Mouse (Mus musculus) stomach, postnatal 0 days (tissue): ENCODE data around the gene Adam22. TPM values are rescaled to one million over a fixed set of nuclear protein-coding genes. Genes with fewer than 3 reads are reported as not detected.

Experiments
- ATAC-seq: fragments of 200-750 bp; cut with Nextera tagmentation; 2 replicates; pipeline ENCODE4 v1.8.0; 2017; ENCODE audit not compliant: low FRiP score, low TSS enrichment
- DNase-seq: peaks from one replicate; pipeline ENCODE4 v3.0.0-alpha.2; 2016; ENCODE audit warnings: low spot score
- H3K27ac ChIP-seq: fragments of 300-500 bp; sonication (generic); replicated peaks from 2 replicates; pipeline ENCODE4 v1.5.1; 2014; ENCODE audit warnings: mild to moderate bottlenecking, control low read depth
- H3K27me3 ChIP-seq: fragments of 300-500 bp; sonication (generic); 2 replicates; pipeline ENCODE4 v1.6.1; 2014; ENCODE audit warnings: low read length; ENCODE audit not compliant: control insufficient read depth, insufficient read depth
- H3K36me3 ChIP-seq: fragments of 300-500 bp; sonication (generic); 2 replicates; pipeline ENCODE4 v1.6.1; 2014; ENCODE audit warnings: low read length, mixed read lengths; ENCODE audit not compliant: control insufficient read depth, insufficient read depth
- H3K4me1 ChIP-seq: fragments of 300-500 bp; sonication (generic); replicated peaks from 2 replicates; pipeline ENCODE4 v1.6.1; 2014; ENCODE audit warnings: antibody characterized with exemption; ENCODE audit not compliant: control insufficient read depth, insufficient read depth
- H3K4me2 ChIP-seq: fragments of 300-500 bp; sonication (generic); replicated peaks from 2 replicates; pipeline ENCODE4 v1.6.1; 2014; ENCODE audit warnings: low read depth, mild to moderate bottlenecking, control low read depth, moderate library complexity
- H3K4me3 ChIP-seq: fragments of 300-500 bp; sonication (generic); 2 replicates; pipeline ENCODE4 v1.5.1; 2014; ENCODE audit warnings: low read depth, low read length, control low read depth
- H3K9ac ChIP-seq: fragments of 300-500 bp; sonication (generic); 2 replicates; pipeline ENCODE4 v1.6.1; 2014; ENCODE audit warnings: mild to moderate bottlenecking, low read length, control low read depth, mixed read lengths
- H3K9me3 ChIP-seq: fragments of 300-500 bp; sonication (generic); 2 replicates; pipeline ENCODE4 v1.6.1; 2016; ENCODE audit warnings: low read length; ENCODE audit not compliant: control insufficient read depth
- CTCF ChIP-seq: IDR thresholded peaks from 2 replicates; pipeline ENCODE4 v1.5.1; 2016; ENCODE audit warnings: antibody characterized with exemption, low read depth, mild to moderate bottlenecking, moderate library complexity
- EP300 ChIP-seq: optimal IDR thresholded peaks from 2 replicates; pipeline ENCODE3; 2016; ENCODE audit warnings: antibody characterized with exemption
- WGBS: fragments of 180-500 bp; shearing (Covaris S2); extraction: QIAGEN DNeasy Blood & Tissue Kit; methylation state at CpG from one replicate; pipeline ENCODE4 v1.1.7; 2014; 5-methylcytosine and 5-hydroxymethylcytosine counted together
- polyA plus RNA-seq: library from polyadenylated mRNA; unstranded; fragments of >200 nt; fragmentation: Nextera tagmentation; extraction: Ambion mirVana; gene quantifications from 2 replicates; pipeline ENCODE4 v1.2.1, GENCODE M21; 2015

The Adam22 gene
- polyA plus RNA-seq, 1 experiment from 2014 or later: 2.5 TPM

DNA sequence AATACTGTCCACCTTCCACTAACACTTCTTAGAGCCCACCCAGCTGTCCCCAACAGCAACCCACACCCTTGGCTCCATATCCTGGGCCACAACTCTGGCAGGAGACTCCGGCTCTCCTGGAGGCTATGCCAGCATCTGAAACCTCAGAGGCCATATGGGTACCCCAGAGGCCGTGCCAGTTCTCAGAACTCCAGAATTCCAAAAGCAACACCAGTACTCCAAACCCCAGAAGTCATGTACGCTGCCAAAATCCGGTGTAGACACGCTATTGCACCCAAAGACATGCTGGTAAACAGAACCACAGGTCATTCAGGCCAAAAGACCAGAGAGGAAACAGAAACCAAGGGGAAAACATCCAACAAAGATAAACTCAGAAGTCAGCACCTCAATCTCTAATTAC lies 255.7 kb downstream of the Adam22 start:
- ATAC-seq: no peak
- no peak overlapping the region for H3K4me3 ChIP-seq
- no peaks in the 10 kb centered on the region for H3K36me3 ChIP-seq
- 85% methylated on average over 5 of the region's 5 CpGs for WGBS
- H3K27ac ChIP-seq: no peak overlapping the region
- no peaks in the 10 kb centered on the region for H3K9me3 ChIP-seq
- H3K4me2 ChIP-seq: no peak overlapping the region
- H3K9ac ChIP-seq: no peak overlapping the region
- no peaks in the 10 kb centered on the region for H3K4me1 ChIP-seq
- no peaks in the 10 kb centered on the region for H3K27me3 ChIP-seq
- no peak for DNase-seq
- TF ChIP-seq CTCF: no peak
- no peak for TF ChIP-seq EP300

DNA sequence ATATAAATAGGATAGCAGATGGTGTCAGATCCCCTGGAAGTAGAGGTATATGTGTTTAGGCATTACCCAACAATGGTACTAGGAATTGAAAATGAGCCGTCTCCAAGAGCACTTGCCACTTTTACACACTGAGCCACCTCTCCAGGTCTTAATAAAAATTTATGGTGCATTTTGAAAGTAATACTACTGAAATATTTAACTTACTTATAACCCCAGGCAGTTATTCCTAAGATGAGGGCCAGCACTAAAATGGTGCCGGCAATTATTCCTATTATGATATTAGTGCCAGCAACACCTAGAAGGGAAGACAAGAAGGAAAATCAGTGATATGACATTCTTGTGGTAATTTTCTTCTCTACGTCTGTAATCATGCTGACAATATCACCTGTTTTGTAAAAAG lies 256.3 kb downstream of the Adam22 start:
- H3K36me3 ChIP-seq: no peaks in the 10 kb centered on the region
- WGBS: 81% methylated on average over 3 of the region's 3 CpGs
- H3K4me2 ChIP-seq: no peak overlapping the region
- no peaks in the 10 kb centered on the region for H3K4me1 ChIP-seq
- no peak overlapping the region for H3K9ac ChIP-seq
- DNase-seq (no peak), ATAC-seq (no peak)
- H3K9me3 ChIP-seq: no peaks in the 10 kb centered on the region
- TF ChIP-seq CTCF (no peak), EP300 (no peak)
- H3K27ac ChIP-seq: no peak overlapping the region
- no peaks in the 10 kb centered on the region for H3K27me3 ChIP-seq
- H3K4me3 ChIP-seq: no peak overlapping the region

DNA sequence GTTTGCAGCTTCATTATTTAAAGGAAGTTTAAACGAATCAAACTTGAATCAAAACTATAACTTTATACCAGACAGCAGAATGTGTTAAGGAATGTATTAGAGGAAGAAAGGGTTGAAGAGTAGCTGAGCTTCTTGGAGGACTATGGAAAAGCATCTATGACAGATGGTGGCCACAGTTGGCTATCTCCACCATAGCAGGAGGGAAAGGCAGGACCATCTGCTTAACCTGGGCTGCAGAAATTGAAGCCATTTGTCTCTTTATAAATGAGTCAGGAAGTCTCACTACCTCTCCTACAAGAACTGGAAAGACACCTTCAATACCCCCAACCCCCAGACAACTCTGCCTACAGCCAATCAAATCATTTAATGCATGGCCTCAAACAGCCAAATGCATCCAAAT lies 272.3 kb downstream of the Adam22 start:
- TF ChIP-seq EP300 (no peak), CTCF (no peak)
- Histone ChIP-seq H3K36me3 (no peaks in the 10 kb centered on the region), H3K4me1 (no peaks in the 10 kb centered on the region), H3K9ac (no peak overlapping the region), H3K27me3 (no peaks in the 10 kb centered on the region), H3K9me3 (no peaks in the 10 kb centered on the region), H3K4me3 (no peak overlapping the region), H3K4me2 (no peak overlapping the region), H3K27ac (no peak overlapping the region)
- 72% methylated on average over 1 of the region's 1 CpGs for WGBS
- ATAC-seq: no peak
- no peak for DNase-seq

DNA sequence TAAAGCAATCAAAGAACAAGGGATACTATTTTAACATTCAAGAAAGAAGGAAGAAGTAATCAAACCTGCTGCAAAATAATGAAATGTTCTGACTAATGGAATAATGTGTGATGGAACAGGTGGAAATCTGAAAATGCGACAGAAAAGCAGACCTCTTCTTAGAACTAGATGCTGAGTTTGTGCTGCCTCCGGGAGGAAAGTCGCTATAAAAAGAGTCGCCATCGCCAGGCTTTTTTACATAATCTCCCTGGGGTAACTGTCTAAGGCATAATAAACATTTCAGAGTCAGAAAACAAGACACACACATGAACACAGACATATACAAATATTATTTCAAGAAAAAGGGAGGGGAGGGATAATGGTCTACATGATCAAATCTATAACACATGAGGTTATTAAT lies 273.0 kb downstream of the Adam22 start:
- H3K36me3 ChIP-seq: no peaks in the 10 kb centered on the region
- H3K4me1 ChIP-seq: no peaks in the 10 kb centered on the region
- no peaks in the 10 kb centered on the region for H3K9me3 ChIP-seq
- ATAC-seq (no peak), DNase-seq (no peak)
- H3K27ac ChIP-seq: no peak overlapping the region
- H3K9ac ChIP-seq: no peak overlapping the region
- H3K4me2 ChIP-seq: no peak overlapping the region
- no peaks in the 10 kb centered on the region for H3K27me3 ChIP-seq
- no peak overlapping the region for H3K4me3 ChIP-seq
- WGBS: 72% methylated on average over 5 of the region's 5 CpGs
- no peak for TF ChIP-seq CTCF
- TF ChIP-seq EP300: no peak

DNA sequence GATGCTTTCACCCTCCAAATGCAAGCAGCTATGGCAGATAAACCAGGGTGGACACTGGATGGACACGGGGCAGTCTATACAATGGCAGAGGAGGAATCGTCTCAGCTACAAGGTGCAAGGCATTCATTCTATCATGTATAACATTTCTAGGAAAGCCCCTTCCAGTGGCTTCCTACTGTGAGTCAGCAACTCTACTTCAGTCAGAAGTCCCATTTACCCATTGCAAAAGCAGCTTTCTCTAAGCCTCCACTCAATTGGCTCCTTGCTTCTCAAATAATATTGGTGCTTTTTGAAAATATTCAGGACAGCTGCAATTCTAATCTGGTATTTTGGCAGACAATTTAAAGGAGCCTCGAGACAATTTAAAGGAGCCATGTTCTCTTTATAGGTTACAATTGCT lies 279.8 kb downstream of the Adam22 start:
- Histone ChIP-seq H3K36me3 (no peaks in the 10 kb centered on the region), H3K9me3 (no peaks in the 10 kb centered on the region), H3K4me2 (no peak overlapping the region), H3K4me3 (no peak overlapping the region), H3K4me1 (no peaks in the 10 kb centered on the region), H3K27ac (no peak overlapping the region), H3K27me3 (no peaks in the 10 kb centered on the region), H3K9ac (no peak overlapping the region)
- ATAC-seq (no peak), DNase-seq (no peak)
- no peak for TF ChIP-seq CTCF
- TF ChIP-seq EP300: no peak
- WGBS: 81% methylated on average over 3 of the region's 3 CpGs

DNA sequence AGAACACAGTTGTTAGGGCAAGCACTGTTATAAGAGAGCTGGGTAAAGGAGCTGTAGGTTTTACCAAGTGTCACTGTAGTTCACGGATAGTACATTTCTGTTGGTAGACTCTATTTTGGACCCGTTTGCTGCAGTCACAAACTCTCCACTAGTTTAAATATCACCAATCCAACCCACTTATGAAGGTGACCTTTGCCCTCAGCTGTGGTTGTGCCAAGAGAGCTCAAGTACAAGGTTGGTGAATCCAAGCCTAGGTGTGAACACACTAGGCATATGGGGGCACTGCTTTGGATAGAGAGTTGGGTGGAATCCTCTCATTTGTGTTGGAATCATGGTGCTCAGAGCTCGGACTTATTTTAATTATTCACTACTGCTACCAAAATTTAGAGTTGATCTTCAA lies 282.3 kb downstream of the Adam22 start:
- no peak overlapping the region for H3K4me2 ChIP-seq
- H3K4me1 ChIP-seq: no peaks in the 10 kb centered on the region
- no peak overlapping the region for H3K9ac ChIP-seq
- DNase-seq: no peak
- no peak for ATAC-seq
- no peak overlapping the region for H3K4me3 ChIP-seq
- H3K27me3 ChIP-seq: no peaks in the 10 kb centered on the region
- WGBS: 85% methylated on average over 3 of the region's 3 CpGs
- no peak overlapping the region for H3K27ac ChIP-seq
- no peaks in the 10 kb centered on the region for H3K36me3 ChIP-seq
- no peaks in the 10 kb centered on the region for H3K9me3 ChIP-seq
- TF ChIP-seq CTCF (no peak), EP300 (no peak)
